Mouse (Mus musculus) gonadal fat pad, adult 2 months (tissue): ENCODE measurements around the gene Adprhl2. TPM values are rescaled to one million over a fixed set of nuclear protein-coding genes. Genes with fewer than 3 reads are reported as not detected.

Experiments
- DNase-seq: peaks from one replicate; pipeline ENCODE4 v3.0.0-alpha.2; 2012; ENCODE audit warnings: low read depth
- polyA plus RNA-seq: library from polyadenylated mRNA; depleted of rRNA; stranded (reverse); fragments of >200 nt; gene quantifications from 2 replicates; pipeline ENCODE4 v1.2.3, GENCODE M21; 2012; rRNA removed

Gene Adprhl2
- 34.5 and 38.0 TPM in 2 replicates for polyA plus RNA-seq

DNA sequence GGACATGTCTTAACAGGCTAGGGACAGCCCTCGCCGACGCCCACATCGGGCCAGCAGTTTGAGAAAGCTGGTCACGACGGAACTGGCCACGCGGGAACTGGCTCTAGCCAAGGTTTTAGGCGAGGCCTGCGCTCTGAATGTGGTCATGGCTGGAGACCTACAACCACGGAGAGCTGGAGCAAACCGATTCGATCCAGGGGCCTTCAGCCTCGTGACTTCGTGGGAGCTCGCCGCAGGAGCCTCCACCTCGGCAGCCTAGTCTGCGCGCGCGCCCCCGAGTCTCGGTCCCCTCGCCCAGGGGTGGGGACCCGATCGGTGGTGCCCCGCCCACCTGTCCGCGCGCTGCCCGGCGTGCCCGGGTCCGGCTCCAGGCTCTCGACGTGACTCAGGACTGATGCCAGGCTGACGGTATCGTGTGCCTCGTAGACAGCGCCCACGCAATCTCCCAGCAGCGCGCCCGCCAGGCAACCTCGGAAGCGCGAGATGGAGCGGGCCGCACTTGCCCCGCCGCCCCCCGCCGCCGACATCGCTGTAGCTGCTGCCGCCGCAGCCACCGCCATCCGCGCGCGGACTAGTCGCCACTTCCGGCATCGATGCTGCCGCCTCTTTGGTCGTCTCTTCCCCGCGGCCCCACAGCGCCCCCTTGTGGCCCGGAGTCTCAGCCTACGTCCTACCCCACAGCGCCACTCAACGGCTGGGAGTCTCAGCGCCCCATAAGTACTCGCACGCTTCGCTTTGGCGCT, at the start of gene Adprhl2:
TSS of gene Adprhl2 (minus strand) at position 593 of the 743 bp plus-strand sequence.
- no peak for DNase-seq

DNA sequence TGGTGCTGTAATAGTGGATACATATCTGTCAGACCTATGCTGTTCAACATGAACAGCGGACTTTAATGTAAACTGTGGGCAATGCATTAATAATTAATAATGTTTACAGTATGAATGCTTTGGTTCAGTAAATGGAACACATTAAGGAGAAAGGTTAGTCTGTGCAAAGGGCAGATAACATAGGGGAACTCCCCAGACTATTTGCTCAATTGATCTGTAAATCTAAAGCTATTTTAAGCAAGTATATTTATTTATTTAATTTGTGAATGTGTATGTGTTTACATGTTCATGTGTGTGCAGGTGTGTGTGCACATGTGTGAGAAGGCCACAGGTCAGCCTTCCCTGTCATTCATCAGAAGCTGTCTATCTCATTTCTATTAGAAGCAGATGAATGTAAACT, 38.6 kb upstream of the Adprhl2 start:
- DNase-seq, result no peak

DNA sequence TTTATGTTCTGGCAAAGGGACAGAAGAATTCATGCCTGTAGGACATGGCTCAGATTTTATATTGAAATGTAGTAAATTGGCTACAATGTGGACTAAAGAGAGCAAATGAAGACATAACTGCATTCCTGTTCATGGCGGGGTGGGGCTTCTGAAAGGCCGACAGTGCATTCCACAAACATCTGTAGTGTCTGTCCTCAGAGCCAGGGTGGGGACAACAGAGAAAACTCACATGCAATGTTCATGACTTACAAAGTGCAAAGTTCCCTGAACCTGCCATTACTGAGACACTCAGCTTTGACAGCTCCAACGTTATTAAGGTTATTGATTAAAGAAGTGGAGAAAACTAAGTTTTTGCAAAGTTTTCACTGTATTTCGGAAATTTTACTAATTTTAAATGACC, 21.9 kb upstream of the Adprhl2 start:
- no peak for DNase-seq

DNA sequence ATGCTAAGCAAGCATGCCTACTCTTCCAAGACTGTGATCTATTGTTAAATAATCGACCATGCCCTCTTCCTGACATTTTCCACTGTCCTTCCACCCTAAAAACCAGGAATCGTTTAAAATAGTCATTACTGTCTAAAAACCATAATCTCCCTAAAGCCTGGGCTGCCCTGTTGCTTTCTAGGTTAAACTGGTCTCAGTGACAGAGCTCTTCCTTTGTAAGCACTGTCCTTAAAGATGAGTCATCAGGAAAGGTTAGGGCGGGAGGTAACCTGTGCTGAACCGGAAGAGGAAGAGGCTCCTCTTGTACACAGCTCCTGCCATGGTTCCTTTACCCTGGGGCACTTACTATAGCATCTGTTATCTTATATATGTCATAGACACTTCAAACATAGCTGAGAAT, 18.0 kb upstream of the Adprhl2 start:
- DNase-seq, result no peak

DNA sequence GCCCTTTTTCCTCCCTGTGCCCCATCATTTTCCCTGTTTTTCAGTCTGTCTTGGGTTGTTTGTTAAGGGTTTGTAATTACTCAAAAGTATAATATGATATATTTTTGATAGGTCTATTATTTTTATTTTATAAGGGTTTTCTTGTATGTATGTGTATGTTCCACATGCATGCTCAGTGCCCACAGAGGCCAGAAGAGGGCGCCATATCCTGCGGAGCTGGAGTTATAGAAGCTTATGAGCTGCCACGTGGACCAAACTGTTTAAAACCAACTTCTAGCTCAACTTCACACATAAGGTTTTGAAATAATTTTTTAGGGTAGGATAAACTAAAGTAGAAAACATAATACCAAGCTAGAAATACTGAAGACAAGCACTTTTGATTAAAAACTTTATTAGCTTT, 10.9 kb upstream of the Adprhl2 start:
- DNase-seq, result no peak

DNA sequence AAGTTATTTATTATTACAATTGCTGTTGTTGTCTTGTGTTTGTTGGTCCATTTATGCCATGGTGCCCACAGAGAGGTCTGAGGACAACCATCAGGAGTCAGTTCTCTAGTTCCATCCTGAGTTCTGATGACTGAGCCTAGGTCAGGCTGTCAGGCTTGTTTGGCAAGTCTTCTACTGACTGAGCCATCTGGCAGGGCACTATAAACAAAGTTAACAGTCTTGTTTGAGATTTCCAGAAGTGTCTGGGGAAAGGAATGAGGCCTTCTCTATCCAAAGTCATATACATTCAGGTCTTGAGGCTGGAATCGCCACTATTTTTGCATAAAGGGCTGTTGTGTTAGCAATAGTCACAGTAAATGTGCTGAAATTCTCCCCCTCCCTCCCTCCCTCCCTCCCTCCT, 10.2 kb upstream of the Adprhl2 start:
- no peak for DNase-seq

DNA sequence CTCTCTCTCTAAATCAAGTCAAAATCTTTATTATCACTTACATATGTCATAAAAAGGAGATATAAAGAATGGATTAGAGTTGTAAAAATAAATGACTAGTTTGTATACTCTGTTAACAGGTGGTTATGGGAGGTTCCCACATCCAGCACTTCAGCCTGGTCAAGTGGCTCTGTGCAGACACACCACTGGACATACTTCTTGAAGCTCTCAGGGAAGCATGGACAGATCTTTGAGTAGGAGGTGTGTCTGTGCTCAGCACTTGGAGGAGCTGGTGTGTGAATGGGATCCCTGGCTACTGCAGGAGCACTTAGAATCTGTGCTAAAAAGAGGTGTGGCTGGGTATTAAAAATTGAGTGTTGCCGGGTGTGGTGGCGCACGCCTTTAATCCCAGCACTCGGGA, 8.8 kb upstream of the Adprhl2 start:
- DNase-seq, result no peak

DNA sequence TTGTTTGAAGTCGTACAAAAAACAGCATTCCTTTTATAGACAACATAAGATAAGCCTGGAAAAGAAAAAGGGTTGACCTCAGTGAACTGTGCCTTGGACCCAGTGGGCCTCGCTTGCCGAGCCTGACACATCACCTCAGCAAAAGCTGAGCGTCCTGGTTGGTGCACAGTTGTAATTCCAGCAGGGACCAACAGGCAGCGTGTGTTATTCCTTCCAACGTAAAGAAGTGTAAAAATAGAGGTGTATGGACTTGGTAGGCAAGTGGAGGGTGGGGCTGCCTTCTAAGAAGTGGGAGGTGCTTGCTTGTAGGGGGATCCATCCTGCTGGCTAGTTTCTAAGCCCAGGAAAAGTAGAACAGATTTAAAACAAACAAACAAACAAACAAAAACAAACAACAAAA, 4.5 kb upstream of the Adprhl2 start:
- no peak for DNase-seq

DNA sequence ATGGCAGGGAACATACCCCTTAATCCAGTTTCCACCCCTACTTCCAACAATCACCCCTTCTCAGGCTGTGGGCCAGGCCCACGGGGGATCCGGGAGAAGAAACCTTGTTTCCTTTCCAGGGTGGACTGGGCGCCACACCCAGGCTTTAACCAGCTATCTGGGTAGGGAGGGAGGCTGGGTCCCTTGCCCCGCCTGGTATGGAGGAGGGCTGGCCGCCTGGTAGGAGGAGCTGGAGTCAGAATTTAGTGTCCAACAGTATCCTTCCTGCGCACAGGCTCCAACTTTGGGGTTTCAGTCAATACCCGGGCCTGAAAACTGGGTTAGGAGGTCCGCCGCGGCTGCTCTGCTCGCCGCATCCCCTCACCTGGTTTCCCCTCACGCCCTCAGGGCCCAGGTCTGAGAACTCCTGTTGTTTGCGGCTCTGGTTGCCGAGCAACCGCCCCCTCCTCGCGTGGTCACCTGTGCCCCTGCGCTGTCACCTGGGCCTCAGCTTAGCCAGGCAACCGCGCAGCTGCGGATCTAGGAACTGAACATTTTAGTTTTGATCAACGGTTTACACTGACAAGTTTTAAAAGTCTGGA, 3.9 kb upstream of the Adprhl2 start, which contains the start of gene Tekt2:
TSS of gene Tekt2 (minus strand) at position 408 of the 581 bp plus-strand sequence.
- DNase-seq, result no peak

DNA sequence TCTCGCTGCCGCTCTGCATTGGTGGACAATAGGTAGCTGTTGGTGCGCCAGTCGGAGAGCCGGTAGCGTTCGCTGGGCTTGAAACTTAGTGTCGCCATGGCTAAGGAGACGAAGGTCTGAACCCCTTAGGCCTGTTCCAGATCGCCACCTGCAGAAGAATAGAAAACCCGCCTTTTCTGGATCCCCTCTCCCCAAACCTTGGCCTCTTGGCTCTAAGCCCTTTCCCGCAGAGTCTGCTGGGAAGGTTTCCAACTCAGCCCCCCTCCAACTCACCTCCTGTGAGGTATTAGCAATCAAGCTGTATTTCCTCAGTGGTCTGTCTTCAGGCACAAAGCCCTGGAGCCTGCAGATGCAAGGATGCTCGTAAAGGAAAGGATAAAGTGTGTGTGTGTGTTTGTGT, 3.4 kb upstream of the Adprhl2 start:
- DNase-seq, result no peak

DNA sequence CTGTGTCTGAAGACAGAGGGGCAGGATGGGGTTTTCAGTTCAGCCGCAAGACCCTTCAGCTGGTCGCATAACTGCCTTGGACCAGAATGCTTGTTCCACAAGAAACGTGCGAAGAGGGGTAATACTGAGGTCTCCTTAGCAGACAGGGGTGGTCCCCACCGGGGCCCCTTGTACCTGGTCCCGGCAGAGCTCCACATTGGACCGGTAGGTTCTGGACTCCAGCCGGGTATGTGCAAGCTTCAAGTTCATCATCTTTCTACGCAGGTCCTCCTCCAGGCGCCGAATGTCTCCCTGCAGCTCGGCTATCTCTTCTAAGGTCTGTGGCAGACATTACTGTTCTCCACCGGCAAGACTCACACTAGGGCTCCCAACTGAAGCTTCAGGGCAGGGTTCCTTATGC, 1.1 kb upstream of the Adprhl2 start:
- DNase-seq, result no peak

DNA sequence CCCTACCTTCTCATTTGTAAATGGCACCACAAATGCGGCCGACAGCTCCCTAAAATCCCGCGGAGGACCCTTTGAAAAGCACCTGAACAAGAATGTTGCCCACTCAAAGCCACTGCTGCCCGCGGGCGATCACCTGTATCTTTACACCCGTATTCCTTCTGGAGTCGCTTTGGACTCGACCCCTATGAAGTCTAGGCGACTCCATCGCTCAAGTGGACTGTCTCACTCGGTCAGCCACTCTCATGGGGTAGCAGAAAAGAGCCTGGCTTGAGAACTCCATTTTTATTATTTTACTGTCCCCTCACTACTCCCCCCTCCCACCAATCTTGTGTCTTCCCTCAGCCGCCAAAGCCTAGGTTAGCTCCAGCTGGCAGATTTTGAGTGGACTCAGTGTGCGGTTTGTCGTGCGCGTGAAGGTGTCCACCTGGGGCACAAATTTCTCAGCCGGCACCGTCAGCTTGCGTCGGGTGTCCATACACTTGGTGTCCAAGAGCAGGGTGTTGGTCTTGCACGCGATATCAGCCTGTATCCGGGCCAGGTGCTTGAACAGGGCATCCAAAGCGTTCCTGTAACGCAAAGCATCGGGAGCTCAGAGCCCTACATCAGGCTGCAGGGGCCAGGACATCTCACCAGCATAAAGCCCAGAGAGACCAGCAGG, 480 bp upstream of the Adprhl2 start:
- DNase-seq, result no peak

DNA sequence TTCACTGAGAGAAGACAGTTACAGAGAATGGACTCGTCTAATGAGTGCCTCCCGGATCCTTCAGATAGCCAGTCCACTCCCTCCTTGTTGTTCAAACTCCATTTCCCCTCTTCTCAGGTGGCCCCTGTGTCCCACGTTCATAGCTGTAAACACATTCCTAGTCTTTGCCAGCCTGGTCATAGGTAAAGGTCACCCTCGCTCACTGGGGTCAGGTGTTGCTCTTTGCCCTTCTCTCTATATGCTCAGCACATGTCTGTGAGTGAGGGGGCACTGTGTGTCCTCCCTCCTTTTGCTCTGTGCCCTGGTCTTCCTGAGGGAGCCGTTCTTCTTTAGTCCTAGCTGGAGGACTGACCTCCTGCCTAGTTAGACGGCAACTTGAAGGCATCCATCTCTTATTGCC, 1.7 kb downstream of the Adprhl2 start:
- no peak for DNase-seq

DNA sequence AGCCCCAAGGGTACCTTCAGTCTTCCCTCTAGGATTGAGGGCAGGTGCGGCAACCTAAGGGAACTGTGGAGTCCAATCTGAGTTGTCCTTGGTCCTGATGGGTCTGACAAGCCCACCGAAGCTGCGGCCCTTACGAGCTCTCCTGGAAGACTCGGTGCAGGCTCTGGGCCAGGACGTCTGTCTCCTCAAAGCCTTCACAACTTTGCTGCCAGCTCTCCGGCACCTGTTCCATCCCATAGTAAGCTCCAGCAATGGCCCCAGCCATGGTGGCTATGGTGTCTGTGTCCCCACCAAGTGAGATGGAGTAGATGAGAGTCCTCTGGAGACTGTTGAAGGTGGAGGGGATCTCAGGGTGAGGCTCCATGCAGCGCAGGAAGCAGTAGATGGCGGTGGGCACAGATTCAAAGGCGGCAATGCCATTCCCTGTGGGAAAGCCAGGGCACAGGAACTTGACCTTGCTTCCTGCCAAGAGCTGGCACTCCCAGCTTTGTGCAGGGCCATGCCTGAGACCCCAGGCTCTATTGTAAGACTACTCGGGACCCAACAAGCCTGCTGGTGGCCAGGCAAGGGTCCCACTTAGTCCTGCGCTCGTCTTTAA, 5.0 kb downstream of the Adprhl2 start:
- no peak for DNase-seq

DNA sequence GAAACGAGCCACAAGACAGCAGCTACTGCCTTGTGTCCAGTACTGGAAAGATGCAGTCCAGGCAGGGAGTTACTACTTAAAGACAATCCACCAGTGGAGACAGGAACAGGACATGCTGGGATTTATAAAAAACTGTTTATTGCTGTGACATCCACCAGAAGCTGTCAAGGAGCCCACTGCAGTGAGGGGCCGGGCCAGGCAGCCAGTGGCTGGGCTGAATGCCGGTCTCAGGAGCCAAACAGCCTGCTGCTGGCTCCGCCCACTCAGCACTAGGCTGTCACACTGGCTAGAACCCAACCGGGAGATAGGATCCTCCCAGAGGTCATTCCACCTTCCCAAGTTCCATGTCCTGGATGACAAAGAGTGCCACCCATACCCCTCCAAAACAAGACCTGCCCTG, 5.6 kb downstream of the Adprhl2 start:
- DNase-seq, result no peak

DNA sequence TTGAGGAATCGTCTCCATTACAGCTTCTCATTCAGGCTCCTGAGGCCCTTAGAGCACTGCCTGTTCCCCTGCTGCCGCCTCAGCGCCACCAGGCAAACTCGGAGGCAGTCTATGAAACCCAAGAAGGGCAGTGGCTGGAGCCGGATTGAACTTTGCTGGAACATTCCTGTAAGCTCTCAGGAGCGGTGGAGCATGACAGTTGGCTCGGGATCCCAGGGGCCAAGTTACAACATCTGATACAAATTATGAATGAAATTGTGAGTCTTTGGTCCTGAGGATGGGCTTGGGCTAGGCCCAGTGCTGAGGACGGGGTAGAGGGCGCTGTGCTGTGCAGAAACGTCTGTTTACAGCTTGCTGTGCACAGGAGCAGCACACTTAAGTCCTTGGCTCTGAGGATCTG, 7.1 kb downstream of the Adprhl2 start:
- no peak for DNase-seq

DNA sequence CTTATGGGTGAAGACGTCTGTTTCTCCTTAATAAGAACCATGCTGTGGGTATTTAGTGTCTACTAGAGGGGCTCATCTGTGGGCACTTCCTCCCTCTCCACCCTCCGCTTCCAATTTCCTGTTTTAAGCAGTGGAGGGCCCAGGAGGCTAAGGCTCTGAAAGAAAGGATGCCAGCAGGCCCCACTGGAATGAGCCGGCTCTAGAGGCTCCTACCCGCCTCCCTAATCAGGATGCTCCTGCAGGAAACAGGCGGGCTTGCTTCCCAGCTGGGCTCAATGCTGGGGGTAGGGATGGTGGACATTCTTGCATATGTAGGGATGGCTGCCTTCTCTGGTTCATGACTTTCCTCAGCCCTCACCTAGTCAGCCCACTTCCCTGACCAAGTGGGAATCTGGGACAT, 8.3 kb downstream of the Adprhl2 start:
- DNase-seq, result no peak

DNA sequence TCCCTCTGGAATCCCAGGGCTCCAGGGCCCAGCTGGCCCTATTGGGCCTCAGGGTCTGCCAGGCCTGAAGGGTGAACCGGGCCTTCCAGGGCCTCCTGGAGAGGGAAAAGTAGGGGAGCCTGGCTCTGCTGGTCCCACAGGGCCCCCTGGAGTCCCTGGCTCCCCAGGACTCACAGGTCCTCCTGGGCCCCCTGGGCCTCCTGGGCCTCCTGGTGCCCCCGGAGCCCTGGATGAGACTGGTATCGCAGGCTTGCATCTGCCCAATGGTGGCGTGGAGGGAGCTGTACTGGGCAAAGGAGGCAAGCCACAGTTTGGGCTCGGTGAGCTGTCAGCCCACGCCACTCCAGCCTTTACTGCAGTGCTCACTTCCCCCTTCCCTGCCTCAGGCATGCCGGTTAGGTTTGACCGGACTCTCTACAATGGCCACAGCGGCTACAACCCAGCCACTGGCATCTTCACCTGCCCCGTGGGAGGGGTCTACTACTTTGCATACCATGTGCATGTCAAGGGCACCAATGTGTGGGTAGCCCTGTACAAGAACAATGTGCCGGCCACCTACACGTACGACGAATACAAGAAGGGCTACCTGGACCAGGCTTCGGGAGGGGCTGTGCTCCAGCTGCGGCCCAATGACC, 9.8 kb downstream of the Adprhl2 start:
- no peak for DNase-seq

DNA sequence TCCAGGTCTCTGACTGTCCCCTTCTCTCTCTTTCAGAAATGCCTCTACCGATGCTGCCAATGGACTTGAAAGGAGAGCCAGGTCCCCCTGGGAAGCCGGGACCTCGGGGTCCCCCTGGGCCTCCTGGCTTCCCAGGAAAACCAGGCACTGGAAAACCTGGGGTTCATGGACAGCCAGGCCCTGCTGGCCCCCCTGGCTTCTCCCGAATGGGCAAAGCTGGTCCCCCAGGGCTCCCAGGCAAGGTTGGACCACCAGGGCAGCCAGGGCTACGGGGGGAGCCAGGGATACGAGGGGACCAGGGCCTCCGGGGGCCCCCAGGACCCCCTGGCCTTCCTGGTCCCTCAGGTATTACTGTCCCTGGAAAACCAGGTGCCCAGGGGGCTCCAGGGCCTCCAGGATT, 11.2 kb downstream of the Adprhl2 start:
- DNase-seq, result no peak

DNA sequence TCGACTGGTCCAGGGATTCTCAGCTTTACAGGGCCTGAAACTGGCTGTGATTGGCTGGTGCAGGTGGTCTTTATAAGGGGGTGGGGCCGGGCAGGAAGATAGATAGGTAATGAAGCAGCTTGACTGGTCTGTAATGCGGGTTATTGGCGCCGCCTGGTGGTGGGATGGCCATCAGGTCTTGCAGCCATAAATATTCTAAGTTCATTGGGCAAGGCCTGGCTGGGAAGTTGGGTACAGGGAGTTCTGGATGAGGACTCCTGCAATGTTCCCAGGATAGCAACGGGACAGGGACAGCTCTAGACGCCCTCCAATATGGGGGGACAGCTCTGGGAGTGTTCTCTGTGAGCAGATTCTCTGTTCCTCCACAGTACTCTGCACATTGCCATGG, 11.6 kb downstream of the Adprhl2 start:
- DNase-seq, result no peak

DNA sequence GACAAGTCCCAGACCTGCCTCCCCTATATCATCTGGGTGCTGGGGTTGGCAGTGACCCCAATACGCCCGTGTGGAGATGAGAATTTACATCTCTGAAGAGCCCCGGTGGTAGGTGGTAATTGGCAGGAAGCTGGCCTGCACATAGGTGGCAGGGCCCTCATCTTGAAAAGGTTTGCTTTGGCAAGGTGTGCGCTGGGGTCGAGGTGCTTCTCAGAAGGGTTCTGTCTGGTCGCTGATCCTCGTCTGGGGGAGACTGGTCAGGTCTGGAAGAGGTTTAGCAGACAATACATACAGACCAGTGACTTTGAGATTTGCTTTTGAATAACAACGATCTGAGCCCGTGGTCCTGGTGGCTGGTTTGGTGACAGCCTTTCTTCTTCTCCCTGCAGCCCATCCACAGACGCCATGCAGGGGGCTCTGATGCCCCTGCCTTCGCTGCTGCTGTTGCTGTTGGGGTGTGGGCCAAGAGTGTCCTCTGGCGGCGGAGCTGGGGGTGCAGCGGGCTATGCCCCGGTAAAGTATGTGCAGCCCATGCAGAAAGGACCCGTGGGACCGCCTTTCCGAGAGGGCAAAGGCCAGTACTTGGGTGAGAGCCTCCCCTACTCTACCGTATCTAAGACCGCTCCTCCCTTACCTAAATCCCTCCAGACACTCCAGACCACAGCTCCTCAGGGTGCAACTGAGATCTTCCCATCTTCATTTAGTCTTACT, 12.1 kb downstream of the Adprhl2 start:
- DNase-seq, result no peak

DNA sequence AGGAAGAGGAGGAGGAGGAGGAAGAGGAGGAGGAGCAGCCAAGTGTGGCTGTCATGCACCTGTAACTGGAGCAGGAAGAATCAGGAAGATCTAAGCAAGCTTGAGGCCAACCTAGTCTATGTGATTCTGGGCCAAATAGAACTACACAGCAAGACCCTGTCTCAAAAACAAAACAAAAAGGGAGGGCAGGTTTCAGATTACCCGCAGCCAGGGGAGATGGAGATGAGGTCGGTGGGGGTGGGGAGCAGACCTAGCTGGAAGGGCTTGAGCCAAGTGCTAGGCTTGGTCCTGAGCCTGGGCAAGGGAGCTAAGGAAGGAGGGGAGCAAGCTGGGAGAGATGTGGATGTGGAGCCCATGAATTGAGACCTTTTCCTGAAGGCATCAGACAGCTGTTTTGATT, 14.7 kb downstream of the Adprhl2 start:
- no peak for DNase-seq
